Mouse (Mus musculus): ENCODE results near the gene Cenpl.

The Cenpl gene

GRCm38 (mm10) chr1:161041261-161042020, 29.1 kb upstream of the Cenpl start:
- DNase-seq (ENCODE audit: low spot score) = no peak

GRCm38 (mm10) chr1:161046972-161047371, 23.5 kb upstream of the Cenpl start:
- no peak for DNase-seq (ENCODE audit: low spot score)

GRCm38 (mm10) chr1:161057164-161057563, 13.3 kb upstream of the Cenpl start:
- no peak for DNase-seq (ENCODE audit: low spot score)

- DNase-seq (ENCODE audit: low spot score) = no peak
Observed at GRCm38 (mm10) chr1:161063351-161063750, 7.2 kb upstream of the Cenpl start.

GRCm38 (mm10) chr1:161071272-161071620, 733 bp downstream of the Cenpl start:
- no peak for DNase-seq (ENCODE audit: low spot score)

- no peak for DNase-seq (ENCODE audit: low spot score)
Observed at GRCm38 (mm10) chr1:161076238-161076637, 5.7 kb downstream of the Cenpl start.

- DNase-seq (ENCODE audit: low spot score) = no peak
Observed at GRCm38 (mm10) chr1:161077243-161077642, 6.7 kb downstream of the Cenpl start.

- no peak for DNase-seq (ENCODE audit: low spot score)
Observed at GRCm38 (mm10) chr1:161099721-161100405, 29.4 kb downstream of the Cenpl start.

- DNase-seq (ENCODE audit: low spot score) = no peak
Observed at GRCm38 (mm10) chr1:161103842-161104241, 33.3 kb downstream of the Cenpl start.

- no peak for DNase-seq (ENCODE audit: low spot score)
Observed at GRCm38 (mm10) chr1:161109216-161109615, 38.7 kb downstream of the Cenpl start.

- no peak for DNase-seq (ENCODE audit: low spot score)
Observed at GRCm38 (mm10) chr1:161114591-161114990, 44.1 kb downstream of the Cenpl start.

- no peak for DNase-seq (ENCODE audit: low spot score)
Observed at GRCm38 (mm10) chr1:161122661-161123418, 52.3 kb downstream of the Cenpl start.

- no peak for DNase-seq (ENCODE audit: low spot score)
Observed at GRCm38 (mm10) chr1:161126461-161126860, 55.9 kb downstream of the Cenpl start.

GRCm38 (mm10) chr1:161130726-161131664, 60.5 kb downstream of the Cenpl start, which contains the start of gene Klhl20:
Gene Klhl20 (minus strand): TSS chr1:161131511.
- peak; percentile 93 for DNase-seq (ENCODE audit: low spot score)

Measured in ovary, postnatal 10 days (tissue).